Comparison of ENCODE assay signal across 19 mouse cellular contexts in genomic region chr5:40282330-40282729, GRCm38 (mm10).
DNase-seq lines count a peak whose midpoint lies in the region; ATAC-seq and TF ChIP-seq lines count a peak whose summit lies in the region.
"Had no signal": no experiment of that assay in that cellular context is flagged by ENCODE, and none has a peak within 500 bp of the region (broad histone marks: within the 10 kb centered on the region; RNA-seq: fewer than 3 reads in every experiment).

No protein-coding gene starts in this region.

- no peak for ATAC-seq in lung, embryonic 14.5 days (ENCODE audit: insufficient read depth)
- ATAC-seq: activated CD4-positive, CD25-positive, alpha-beta regulatory T cell, adult 4 months had no signal

- no peaks in the 10 kb centered on the region for H3K27me3 ChIP-seq in lung, embryonic 14.5 days (ENCODE audit: insufficient read depth, low read length)
- H3K27me3 ChIP-seq: heart, embryonic 15.5 days; hindbrain, embryonic 13.5 days had no signal

- H3K4me1 ChIP-seq in lung, embryonic 14.5 days (ENCODE audit: insufficient read depth) = no peaks in the 10 kb centered on the region
- H3K4me1 ChIP-seq: heart, embryonic 15.5 days; hindbrain, embryonic 13.5 days; midbrain, embryonic 10.5 days had no signal

- no peak overlapping the region for H3K27ac ChIP-seq in gastrocnemius, adult 2 months
- H3K27ac ChIP-seq in lung, embryonic 14.5 days (ENCODE audit: low read depth) = no peak overlapping the region
- H3K27ac ChIP-seq: heart, embryonic 15.5 days; hindbrain, embryonic 13.5 days; midbrain, embryonic 10.5 days had no signal

- H3K9ac ChIP-seq in lung, embryonic 14.5 days = no peak overlapping the region
- H3K9ac ChIP-seq: heart, embryonic 15.5 days; hindbrain, embryonic 13.5 days had no signal

- 37% methylated on average over 2 of the region's 2 CpGs for WGBS in lung, embryonic 14.5 days

- H3K4me3 ChIP-seq in gastrocnemius, adult 2 months = no peak overlapping the region
- H3K4me3 ChIP-seq in lung, embryonic 14.5 days (ENCODE audit: low read depth, low read length) = no peak overlapping the region
- H3K4me3 ChIP-seq: heart, embryonic 15.5 days; hindbrain, embryonic 13.5 days; midbrain, embryonic 10.5 days had no signal

- intact Hi-C loops in gastrocnemius, adult 2 months (cut with DNase I) = no loop called here

- H3K4me2 ChIP-seq in lung, embryonic 14.5 days = no peak overlapping the region
- H3K4me2 ChIP-seq: heart, embryonic 15.5 days; hindbrain, embryonic 13.5 days; liver, embryonic 11.5 days had no signal

- no peaks in the 10 kb centered on the region for H3K9me3 ChIP-seq in lung, embryonic 14.5 days (ENCODE audit: low read depth, low read length)
- H3K9me3 ChIP-seq: heart, embryonic 15.5 days; hindbrain, embryonic 13.5 days; midbrain, embryonic 10.5 days had no signal

- no peaks in the 10 kb centered on the region for H3K36me3 ChIP-seq in lung, embryonic 14.5 days (ENCODE audit: insufficient read depth)
- H3K36me3 ChIP-seq: heart, embryonic 15.5 days; hindbrain, embryonic 13.5 days; midbrain, embryonic 10.5 days had no signal

- no peak for DNase-seq in gastrocnemius, adult 2 months
- DNase-seq in gastrocnemius, postnatal 25 days = no peak
- peak; percentile 1 for DNase-seq in lung, embryonic 14.5 days
- DNase-seq in lung, postnatal 25 days (ENCODE audit: low spot score) = no peak
- DNase-seq in ZHBTc4 (ENCODE audit: low read depth, low spot score) = peak; percentile 19
- peak; percentile 10 for DNase-seq in retina, postnatal 1 day
- no peak for DNase-seq in cerebellum, adult 11-12 months
- DNase-seq in spleen, postnatal 36 days (ENCODE audit: low spot score in 2 of 2) = no peak
- DNase-seq: B cell, adult 2 months; kidney, adult 11 months; kidney, postnatal 25 days; left cerebral cortex, postnatal 4 days; lung, postnatal 10 days; right cerebral cortex, postnatal 14 days had no signal

- TF ChIP-seq CTCF in gastrocnemius, adult 2 months (IDR thresholded peaks at IDR 0.05) = peak; percentile 34; the same call in 1 of the 2 replicates
- TF ChIP-seq CTCF in lung, embryonic 14.5 days (IDR thresholded peaks at IDR 0.05; ENCODE audit: low read depth) = peak; percentile 30; the same call in 1 of the 2 replicates

Comparison
In these comparisons a context has a peak if more than half of its experiments do, and no peak if none do; other contexts are left out.
1. DNase-seq: peak in lung, embryonic 14.5 days (single experiment), ZHBTc4 (single experiment) and retina, postnatal 1 day (single experiment); none in gastrocnemius, adult 2 months (single experiment), gastrocnemius, postnatal 25 days (single experiment), lung, postnatal 25 days (single experiment), cerebellum, adult 11-12 months (single experiment) and spleen, postnatal 36 days (0 of 2).